Mouse (Mus musculus) MEL (cell line): ENCODE measurements at regions not wholly inside any gene's neighbourhood (a gene's known extent, or its start where the extent isn't known, plus 50 kb on each side); places are given as distances from the start of the nearest gene placed in this dataset.

ENCODE experiments used
- DNase-seq: peaks from one replicate; pipeline ENCODE4 v3.0.0; 2011; ENCODE audit warnings: low read depth, low spot score
- H3K27ac ChIP-seq: 2 replicates; pipeline ENCODE4 v1.5.1; 2012; ENCODE audit warnings: low read depth, mild to moderate bottlenecking, control low read depth, low read length, moderate library complexity; ENCODE audit not compliant: control insufficient read depth
- H3K27me3 ChIP-seq, 2 experiments: fragments of 150-350 bp in 1 of 2; sonication (generic) in 1 of 2; 2 replicates each; pipeline ENCODE4 v1.6.1; 2012; ENCODE audit warnings: low read length in 2 of 2, mild to moderate bottlenecking in 2 of 2, improper control_type of control experiment in 1 of 2, moderate library complexity in 1 of 2; ENCODE audit not compliant: insufficient read depth in 2 of 2, control insufficient read depth in 1 of 2
- H3K36me3 ChIP-seq, 2 experiments: 2 replicates each; pipeline ENCODE4 v1.6.1; 2012 to 2014; ENCODE audit warnings: low read length in 2 of 2, improper control_type of control experiment in 1 of 2, inconsistent platforms in 1 of 2, mild to moderate bottlenecking in 1 of 2; ENCODE audit not compliant: insufficient read depth in 2 of 2, control insufficient read depth in 1 of 2
- H3K4me1 ChIP-seq, 2 experiments: fragments of 150-350 bp in 1 of 2; sonication (generic) in 1 of 2; 2 replicates each; pipeline ENCODE4 v1.6.1; 2012; ENCODE audit warnings: low read length in 2 of 2, improper control_type of control experiment in 1 of 2, mild to moderate bottlenecking in 1 of 2; ENCODE audit not compliant: insufficient read depth in 2 of 2, control insufficient read depth in 1 of 2
- H3K4me3 ChIP-seq, 2 experiments: fragments of 150-350 bp in 1 of 2; sonication (generic) in 1 of 2; 2 replicates each; pipeline ENCODE4 v1.5.1; 2012; ENCODE audit warnings: low read depth in 2 of 2, low read length in 2 of 2, mild to moderate bottlenecking in 2 of 2, moderate library complexity in 2 of 2, control low read depth in 1 of 2, improper control_type of control experiment in 1 of 2; ENCODE audit not compliant: control insufficient read depth in 1 of 2, insufficient read depth in 1 of 2
- H3K79me2 ChIP-seq: 2 replicates; pipeline ENCODE4 v1.6.1; 2012; ENCODE audit warnings: mild to moderate bottlenecking, low read length, moderate library complexity; ENCODE audit not compliant: control insufficient read depth, poor library complexity, insufficient read depth
- H3K9ac ChIP-seq: 2 replicates; pipeline ENCODE4 v1.6.1; 2012; ENCODE audit warnings: low read depth, mild to moderate bottlenecking, control low read depth, low read length, moderate library complexity; ENCODE audit not compliant: control insufficient read depth, poor library complexity, severe bottlenecking
- H3K9me3 ChIP-seq: fragments of 150-350 bp; sonication (generic); replicated peaks from 2 replicates; pipeline ENCODE4 v1.6.1; 2012; ENCODE audit warnings: mild to moderate bottlenecking, low read length, improper control_type of control experiment, moderate library complexity; ENCODE audit not compliant: insufficient read depth
- CHD1 ChIP-seq: IDR thresholded peaks from 2 replicates; pipeline ENCODE4 v1.6.1; 2012; ENCODE audit warnings: low read depth, mild to moderate bottlenecking, inconsistent platforms, low read length, improper control_type of control experiment
- CHD2 ChIP-seq: IDR thresholded peaks from 2 replicates; pipeline ENCODE4 v1.6.1; 2011; ENCODE audit warnings: low read length, improper control_type of control experiment
- GATA1 ChIP-seq: IDR thresholded peaks from 2 replicates; pipeline ENCODE4 v1.6.1; 2011; ENCODE audit warnings: low read depth, low read length, improper control_type of control experiment
- HCFC1 ChIP-seq: IDR thresholded peaks from 2 replicates; pipeline ENCODE4 v1.6.1; 2012; ENCODE audit warnings: low read depth, mild to moderate bottlenecking, inconsistent platforms, low read length, improper control_type of control experiment, moderate library complexity
- MAFK ChIP-seq: IDR thresholded peaks from 2 replicates; pipeline ENCODE4 v1.6.1; 2011; ENCODE audit warnings: low read depth, mild to moderate bottlenecking, low read length, improper control_type of control experiment, borderline replicate concordance
- MAZ ChIP-seq: IDR thresholded peaks from 2 replicates; pipeline ENCODE4 v1.6.1; 2012; ENCODE audit warnings: low read depth, mild to moderate bottlenecking, inconsistent platforms, low read length, improper control_type of control experiment
- MYC ChIP-seq: IDR thresholded peaks from 2 replicates; pipeline ENCODE4 v1.6.1; 2011; ENCODE audit warnings: low read depth, mild to moderate bottlenecking, low read length, improper control_type of control experiment, moderate library complexity
- POLR2A ChIP-seq, 2 experiments: IDR thresholded peaks; 2 replicates each; pipeline ENCODE4 v1.6.1; 2011 to 2012; ENCODE audit warnings: low read length in 2 of 2, mild to moderate bottlenecking in 2 of 2, control low read depth in 1 of 2, improper control_type of control experiment in 1 of 2, low read depth in 1 of 2, moderate library complexity in 1 of 2; ENCODE audit not compliant: control insufficient read depth in 1 of 2, insufficient read depth in 1 of 2, poor library complexity in 1 of 2
- POLR2AphosphoS5 ChIP-seq: IDR thresholded peaks from 2 replicates; pipeline ENCODE4 v1.6.1; 2012; ENCODE audit warnings: low read depth, borderline replicate concordance, mild to moderate bottlenecking, inconsistent platforms, low read length, moderate library complexity, mixed read lengths
- RCOR1 ChIP-seq: IDR thresholded peaks from 2 replicates; pipeline ENCODE4 v1.6.1; 2012; ENCODE audit warnings: low read depth, mild to moderate bottlenecking, inconsistent platforms, low read length, improper control_type of control experiment
- SIN3A ChIP-seq: IDR thresholded peaks from 2 replicates; pipeline ENCODE4 v1.6.1; 2012; ENCODE audit warnings: low read length, improper control_type of control experiment, inconsistent platforms
- TAL1 ChIP-seq: IDR thresholded peaks from 2 replicates; pipeline ENCODE4 v1.6.1; 2012; ENCODE audit warnings: mild to moderate bottlenecking, inconsistent platforms, low read length, moderate library complexity, mixed read lengths
- UBTF ChIP-seq: IDR thresholded peaks from 2 replicates; pipeline ENCODE4 v1.6.1; 2012; ENCODE audit warnings: low read depth, mild to moderate bottlenecking, inconsistent platforms, low read length, improper control_type of control experiment, moderate library complexity, borderline replicate concordance; ENCODE audit not compliant: insufficient read depth
- USF2 ChIP-seq, 2 experiments: IDR thresholded peaks; 2 replicates each; pipeline ENCODE4 v1.6.1; 2011 to 2012; ENCODE audit warnings: improper control_type of control experiment in 2 of 2, low read length in 2 of 2, borderline replicate concordance in 1 of 2, inconsistent platforms in 1 of 2, low read depth in 1 of 2, mild to moderate bottlenecking in 1 of 2; ENCODE audit not compliant: insufficient read depth in 1 of 2
- ZC3H11A ChIP-seq: IDR thresholded peaks from 2 replicates; pipeline ENCODE4 v1.6.1; 2012; ENCODE audit warnings: low read depth, mild to moderate bottlenecking, inconsistent platforms, low read length, improper control_type of control experiment
- ZKSCAN1 ChIP-seq: IDR thresholded peaks from 2 replicates; pipeline ENCODE4 v1.6.1; 2012; ENCODE audit warnings: low read depth, mild to moderate bottlenecking, inconsistent platforms, low read length, improper control_type of control experiment, moderate library complexity
- ZMIZ1 ChIP-seq: IDR thresholded peaks from 2 replicates; pipeline ENCODE4 v1.6.1; 2012; ENCODE audit warnings: low read depth, mild to moderate bottlenecking, inconsistent platforms, low read length, improper control_type of control experiment, moderate library complexity

- DNase-seq = no peak
- no peak overlapping the region for H3K4me3 ChIP-seq
- no peaks in the 10 kb centered on the region for H3K79me2 ChIP-seq
- no peak overlapping the region for H3K27ac ChIP-seq
- H3K9me3 ChIP-seq = no peaks in the 10 kb centered on the region
- no peaks in the 10 kb centered on the region for H3K36me3 ChIP-seq
- H3K27me3 ChIP-seq = peaks cover 0 to 2% of the 10 kb centered on the region in 2 experiments; a peak in 2 of 4 replicates
- H3K4me1 ChIP-seq = no peaks in the 10 kb centered on the region
- no peak overlapping the region for H3K9ac ChIP-seq
- TF ChIP-seq CHD2 (no peak), MYC (no peak), UBTF (no peak), HCFC1 (no peak), MAFK (no peak)
Observed at GRCm38 (mm10) chr11:24297763-24298162, 219.9 kb downstream of the Bcl11a start.

- no peaks in the 10 kb centered on the region for H3K4me1 ChIP-seq
- DNase-seq = no peak
- H3K27me3 ChIP-seq = no peaks in the 10 kb centered on the region; a peak in 1 of 4 replicates
- H3K79me2 ChIP-seq = no peaks in the 10 kb centered on the region
- no peaks in the 10 kb centered on the region for H3K9me3 ChIP-seq
- no peak overlapping the region for H3K27ac ChIP-seq
- no peak for TF ChIP-seq USF2 (IDR thresholded peaks at IDR 0.05; ENCODE audit: borderline replicate concordance in 1 of 2, insufficient read depth in 1 of 2, low read depth in 1 of 2, low read length in 2 of 2)
- H3K36me3 ChIP-seq = no peaks in the 10 kb centered on the region
- no peak overlapping the region for H3K9ac ChIP-seq
- H3K4me3 ChIP-seq = no peak overlapping the region
Observed at GRCm38 (mm10) chr11:24300351-24300750, 222.5 kb downstream of the Bcl11a start.

GRCm38 (mm10) chr11:24301201-24301600 is 223.3 kb downstream of the Bcl11a start:
- H3K36me3 ChIP-seq = no peaks in the 10 kb centered on the region
- no peaks in the 10 kb centered on the region for H3K9me3 ChIP-seq
- DNase-seq = no peak
- no peak overlapping the region for H3K4me3 ChIP-seq
- H3K79me2 ChIP-seq = no peaks in the 10 kb centered on the region
- TF ChIP-seq ZMIZ1 = no peak
- TF ChIP-seq ZC3H11A = no peak
- no peak for TF ChIP-seq HCFC1
- TF ChIP-seq ZKSCAN1 = no peak
- TF ChIP-seq CHD1 = no peak
- no peak for TF ChIP-seq POLR2AphosphoS5
- no peak for TF ChIP-seq GATA1
- no peak for TF ChIP-seq MAZ
- no peak for TF ChIP-seq POLR2A (IDR thresholded peaks at IDR 0.05; ENCODE audit: control insufficient read depth in 1 of 2, insufficient read depth in 1 of 2, low read depth in 1 of 2, low read length in 2 of 2, poor library complexity in 1 of 2)
- no peak for TF ChIP-seq TAL1
- TF ChIP-seq SIN3A = no peak
- no peak for TF ChIP-seq MAFK
- no peak for TF ChIP-seq RCOR1
- TF ChIP-seq USF2 (IDR thresholded peaks at IDR 0.05; ENCODE audit: borderline replicate concordance in 1 of 2, insufficient read depth in 1 of 2, low read depth in 1 of 2, low read length in 2 of 2) = no peak
- TF ChIP-seq CHD2 = no peak
- TF ChIP-seq, all 39 proteins: peak for 0
- no peaks in the 10 kb centered on the region; a peak in 1 of 4 replicates for H3K27me3 ChIP-seq
- no peaks in the 10 kb centered on the region for H3K4me1 ChIP-seq
- no peak overlapping the region for H3K9ac ChIP-seq
- H3K27ac ChIP-seq = no peak overlapping the region
